Mouse (Mus musculus): Measurements from ENCODE around the gene Slc30a1.

GRCm38 (mm10) chr1:191896806-191897552 lies 9.6 kb upstream of the Slc30a1 start:
- no peak for TF ChIP-seq CTCF (IDR thresholded peaks at IDR 0.05; ENCODE audit: extremely low read depth, insufficient read length, insufficient replicate concordance, low read depth, low read length)
- TF ChIP-seq POLR2A (IDR thresholded peaks at IDR 0.05; ENCODE audit: low read depth, low read length), result no peak

Measured in small intestine, adult 2 months (tissue).